Mouse (Mus musculus) cerebellum, postnatal 36 days (tissue): ENCODE measurements at regions not wholly inside any gene's neighbourhood (a gene's known extent, or its start where the extent isn't known, plus 50 kb on each side); places are given as distances from the start of the nearest gene placed in this dataset.

Experiments
- DNase-seq, 2 experiments: peaks; one replicate each; pipeline ENCODE4 v3.0.0; 2021 to 2022; ENCODE audit warnings: mixed read lengths in 2 of 2

DNA sequence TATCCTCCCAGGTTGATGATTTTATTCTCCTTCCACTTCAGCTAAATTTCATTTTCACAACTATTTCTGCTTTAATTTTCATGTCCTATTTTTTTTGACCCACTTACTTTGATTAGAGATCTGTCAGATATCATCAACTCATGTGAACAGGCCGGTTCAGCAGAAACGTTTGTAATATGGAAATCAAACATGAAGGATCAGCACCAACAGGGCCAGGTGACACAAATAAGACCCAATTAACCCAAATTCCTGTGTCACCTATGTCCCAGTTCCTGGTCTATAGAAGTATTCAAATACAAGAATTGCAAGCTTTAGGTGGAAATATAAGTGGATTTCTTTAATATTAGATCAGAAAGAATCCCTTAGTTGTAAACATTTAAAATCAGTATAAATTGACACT is 332.7 kb downstream of the 1700017N19Rik start:
- no peak for DNase-seq

DNA sequence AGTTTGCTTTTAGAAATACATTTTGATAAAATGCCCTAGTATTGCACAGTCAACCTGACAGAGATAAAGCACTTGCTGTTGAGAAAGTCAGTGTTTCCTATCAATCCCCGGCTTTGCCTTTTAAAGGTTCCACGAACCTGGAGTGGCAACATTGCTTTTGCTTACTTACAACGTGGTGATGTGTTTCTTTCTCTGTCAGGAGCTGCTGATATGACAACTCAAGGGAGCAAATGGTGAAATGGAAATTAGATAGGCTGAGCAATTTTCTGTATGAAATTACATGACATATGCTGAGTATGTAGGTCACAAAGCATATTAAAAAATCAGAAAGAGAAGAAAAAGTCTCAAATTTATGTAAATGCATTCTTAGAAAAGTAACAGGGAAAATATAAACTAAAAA is 336.8 kb downstream of the 1700017N19Rik start:
- no peak for DNase-seq

DNA sequence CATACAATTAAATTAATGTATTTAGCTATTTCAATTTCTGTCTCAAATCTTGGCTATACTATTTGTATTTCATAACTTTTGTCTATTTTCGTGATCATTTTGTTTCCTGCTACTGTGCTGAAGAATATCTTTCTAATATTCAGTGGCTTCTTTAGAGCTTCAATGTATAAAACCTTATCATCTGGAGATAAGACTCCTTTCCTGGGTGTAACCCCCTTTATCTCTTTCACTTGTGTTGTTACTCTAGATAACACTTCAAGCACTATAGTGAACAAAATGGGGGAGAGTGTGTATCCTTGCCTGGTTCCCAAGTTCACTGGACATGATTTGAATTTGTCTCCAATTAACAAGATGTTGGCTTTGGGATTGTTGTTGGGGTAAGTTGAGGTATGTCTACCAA is 341.5 kb downstream of the 1700017N19Rik start:
- no peak for DNase-seq

DNA sequence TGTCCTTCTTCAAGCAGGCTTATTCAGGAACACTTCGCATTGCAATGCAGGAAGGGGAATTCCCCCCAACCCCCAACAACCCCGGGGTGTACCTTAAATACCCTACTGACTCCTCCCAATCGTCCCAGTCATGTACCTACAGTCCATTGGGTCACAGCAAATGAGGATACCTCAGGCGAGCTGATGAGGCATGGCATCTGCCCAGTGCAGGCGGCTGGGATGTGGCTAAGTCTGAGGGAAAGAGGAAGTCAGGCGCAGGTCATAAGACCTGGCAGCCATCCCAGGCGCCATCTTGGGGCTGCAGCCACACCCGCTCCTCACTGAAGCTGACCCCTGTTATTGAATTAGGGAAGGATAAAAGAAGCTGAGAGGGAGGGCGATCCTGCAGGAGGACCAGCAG is 368.1 kb downstream of the 1700017N19Rik start:
- DNase-seq = no peak

DNA sequence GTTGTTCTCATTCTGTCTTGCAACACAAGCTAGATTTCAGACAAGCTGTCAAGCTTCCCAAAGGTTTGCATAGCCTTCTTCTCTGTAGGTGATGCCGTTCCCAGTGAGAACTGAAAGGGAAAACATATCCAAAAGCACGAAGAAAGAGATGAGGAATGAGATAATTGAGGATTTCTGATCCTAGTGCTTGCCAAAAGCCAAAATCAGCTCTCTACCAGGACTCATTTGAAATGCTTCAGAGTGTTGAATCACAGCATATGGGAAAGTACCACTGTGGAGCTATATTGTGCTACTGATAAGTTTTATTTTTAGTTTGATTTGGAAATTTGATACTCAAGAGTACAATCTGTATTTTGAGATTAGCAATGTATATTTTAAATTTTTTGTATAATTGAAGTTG is 413.2 kb downstream of the 1700017N19Rik start:
- DNase-seq = no peak

DNA sequence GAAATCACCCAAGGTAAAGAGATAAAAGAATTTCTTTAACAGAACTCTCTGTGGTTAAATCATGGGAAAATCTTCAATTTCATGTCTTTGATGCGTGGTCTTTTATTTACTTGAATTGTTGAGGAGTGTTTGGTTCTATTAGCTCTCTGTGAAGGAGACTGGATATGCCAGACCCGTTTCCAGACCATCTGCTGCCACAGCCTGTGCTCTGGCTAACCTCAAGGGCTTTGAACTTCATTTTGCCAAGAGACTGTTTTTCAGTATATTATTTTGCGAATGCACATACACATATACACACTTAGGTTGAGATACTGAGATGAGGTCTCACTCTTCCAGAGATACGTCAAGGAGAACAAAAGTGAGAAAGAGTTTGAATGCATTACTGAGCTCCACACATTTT is 414.4 kb downstream of the 1700017N19Rik start:
- DNase-seq = peak; percentile 10 to 12

DNA sequence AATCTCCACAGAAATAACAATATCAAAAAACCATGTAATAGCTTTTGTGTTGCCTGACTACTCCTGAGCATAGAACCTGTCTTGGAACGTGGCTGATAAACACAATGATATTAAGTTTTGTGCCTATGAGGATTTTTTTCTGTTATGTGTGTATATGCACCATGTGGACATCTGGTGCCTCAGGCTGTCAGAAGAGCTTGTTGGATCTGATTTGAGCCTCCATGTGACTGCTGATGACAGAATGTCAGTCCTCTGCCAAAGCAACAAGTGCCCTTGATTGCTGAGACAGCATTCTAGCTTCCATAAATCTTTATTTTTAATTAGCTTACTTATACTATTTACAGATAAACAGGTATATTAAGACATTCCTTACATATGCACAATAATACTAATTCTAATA is 425.1 kb downstream of the 1700017N19Rik start:
- DNase-seq = no peak

DNA sequence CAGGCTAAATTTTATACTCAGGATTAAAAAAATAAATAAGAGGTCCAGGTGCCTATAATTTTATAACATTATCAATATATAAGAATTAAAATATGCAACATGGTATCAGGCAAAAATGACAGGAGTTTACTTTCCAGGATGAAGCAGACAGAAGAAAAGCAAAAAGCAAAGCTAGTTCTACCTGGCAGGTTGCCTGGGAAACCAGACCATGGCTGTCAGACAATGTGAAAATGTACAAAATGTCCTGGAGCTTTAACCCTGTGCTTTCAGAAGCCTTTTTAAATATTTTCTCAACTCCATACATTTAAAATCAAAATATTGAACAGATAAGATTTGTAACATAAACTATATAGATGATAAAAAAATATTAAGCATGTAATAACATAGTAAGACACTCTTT is 448.3 kb downstream of the 1700017N19Rik start:
- DNase-seq = no peak

DNA sequence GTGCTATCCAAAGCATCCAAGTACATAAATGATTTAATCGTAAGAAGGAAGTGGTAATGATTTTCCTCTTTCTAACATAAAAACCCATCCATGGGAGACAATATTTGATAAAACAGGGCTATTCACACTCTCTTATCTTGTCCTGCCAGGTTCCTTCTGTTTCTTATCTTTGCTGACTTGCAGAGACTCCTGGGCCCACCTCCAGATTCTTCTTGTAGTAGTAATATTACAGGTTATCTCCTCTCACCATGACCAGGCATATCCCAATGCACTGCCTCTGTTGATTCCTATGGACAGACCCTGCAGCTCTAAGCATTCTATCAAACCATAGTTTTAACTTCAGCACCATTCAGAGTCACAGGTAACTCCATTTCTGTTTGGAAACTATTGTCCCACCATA is 448.8 kb downstream of the 1700017N19Rik start:
- no peak for DNase-seq
